Mouse (Mus musculus) liver, embryonic 18 days (tissue): ENCODE measurements around the gene Lmntd1. TPM values are rescaled to one million over a fixed set of nuclear protein-coding genes. Genes with fewer than 3 reads are reported as not detected.

Experiments
- polyA plus RNA-seq: library from polyadenylated mRNA; depleted of rRNA; stranded (reverse); fragments of >200 nt; gene quantifications from 2 replicates; pipeline ENCODE4 v1.2.3, GENCODE M21; 2012; rRNA removed

The Lmntd1 gene
- polyA plus RNA-seq, result 0.06 TPM in 2 replicates

GRCm38 (mm10) chr6:145614219-145614618, at the start of gene Lmntd1:
Gene Lmntd1 (minus strand): TSS chr6:145614319.

GRCm38 (mm10) chr6:145615666-145616210, 1.6 kb upstream of the Lmntd1 start, which contains the start of gene Tuba3b:
Gene Tuba3b (plus strand): TSS chr6:145615757.

Other genes with a start within 250 kb of the Lmntd1 start
- not detected in 2 replicates for gene Tuba3b, start 1.4 kb upstream of the Lmntd1 start, polyA plus RNA-seq
- gene Rassf8, start 132.4 kb upstream of the Lmntd1 start, polyA plus RNA-seq, result 10.7 and 12.8 TPM in 2 replicates